Mouse (Mus musculus) heart, embryonic 12.5 days (tissue): ENCODE measurements around the gene Rad51c. TPM values are rescaled to one million over a fixed set of nuclear protein-coding genes. Genes with fewer than 3 reads are reported as not detected.

Source experiments
- ATAC-seq: fragments of 200-750 bp; cut with Nextera tagmentation; 2 replicates; pipeline ENCODE4 v1.8.0; 2017; ENCODE audit warnings: moderate TSS enrichment, moderate library complexity; ENCODE audit not compliant: insufficient number of reproducible peaks, low FRiP score
- H3K27ac ChIP-seq: fragments of 300-500 bp; sonication (generic); 2 replicates; pipeline ENCODE4 v1.5.1; 2016; ENCODE audit warnings: mild to moderate bottlenecking, moderate library complexity; ENCODE audit not compliant: poor library complexity, severe bottlenecking
- H3K27me3 ChIP-seq: fragments of 300-500 bp; sonication (generic); replicated peaks from 2 replicates; pipeline ENCODE4 v1.6.1; 2016; ENCODE audit warnings: mild to moderate bottlenecking, moderate library complexity
- H3K36me3 ChIP-seq: fragments of 300-500 bp; sonication (generic); 2 replicates; pipeline ENCODE4 v1.6.1; 2016; ENCODE audit warnings: mild to moderate bottlenecking, moderate library complexity
- H3K4me1 ChIP-seq: fragments of 300-500 bp; sonication (generic); replicated peaks from 2 replicates; pipeline ENCODE4 v1.6.1; 2016; ENCODE audit warnings: mild to moderate bottlenecking
- H3K4me2 ChIP-seq: fragments of 300-500 bp; sonication (generic); 2 replicates; pipeline ENCODE4 v1.6.1; 2016; ENCODE audit warnings: mild to moderate bottlenecking, moderate library complexity
- H3K4me3 ChIP-seq: fragments of 300-500 bp; sonication (generic); 2 replicates; pipeline ENCODE4 v1.5.1; 2016; ENCODE audit warnings: mild to moderate bottlenecking
- H3K9ac ChIP-seq: fragments of 300-500 bp; sonication (generic); 2 replicates; pipeline ENCODE4 v1.6.1; 2016; ENCODE audit warnings: mild to moderate bottlenecking, moderate library complexity
- H3K9me3 ChIP-seq: fragments of 300-500 bp; sonication (generic); replicated peaks from 2 replicates; pipeline ENCODE4 v1.6.1; 2016; ENCODE audit warnings: mild to moderate bottlenecking, moderate library complexity
- WGBS: fragments of 180-500 bp; shearing (Covaris S2); methylation state at CpG from one replicate; pipeline ENCODE4 v1.1.7; 2016; 5-methylcytosine and 5-hydroxymethylcytosine counted together
- polyA plus RNA-seq: library from polyadenylated mRNA; unstranded; fragments of >200 nt; fragmentation: Nextera tagmentation; extraction: Ambion mirVana; gene quantifications from 2 replicates; pipeline ENCODE4 v1.2.1, GENCODE M21; 2016

Gene Rad51c
- polyA plus RNA-seq, 1 experiment from 2014 or later: 10.8 TPM

DNA sequence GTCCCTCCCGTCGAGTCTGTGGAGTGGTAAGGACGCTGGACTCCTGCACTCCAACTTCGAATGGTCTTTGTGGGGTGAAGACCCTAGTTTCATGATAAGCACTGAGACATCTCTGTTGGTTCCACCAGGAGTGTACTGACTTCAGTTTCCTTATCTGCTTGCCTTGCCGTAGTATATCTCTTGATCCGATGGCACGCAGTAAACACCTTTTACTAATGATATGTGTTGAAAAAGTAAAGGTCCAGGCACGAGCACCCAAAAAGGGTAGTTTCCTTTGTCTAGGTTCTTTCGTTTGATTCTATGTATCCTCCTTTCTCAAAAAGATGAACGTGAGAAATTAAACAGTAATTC is 45.5 kb downstream of the Rad51c start:
- peak overlapping the region; percentile 83 for H3K4me3 ChIP-seq
- peak overlapping the region; percentile 93 for H3K4me2 ChIP-seq
- H3K27me3 ChIP-seq: no peaks in the 10 kb centered on the region; the same call in 1 of the 2 replicates
- H3K4me1 ChIP-seq: peaks cover 5% of the 10 kb centered on the region
- H3K36me3 ChIP-seq: no peaks in the 10 kb centered on the region
- H3K9ac ChIP-seq: peak overlapping the region; percentile 78
- 13% methylated on average over 10 of the region's 10 CpGs for WGBS
- ATAC-seq: no peak
- H3K9me3 ChIP-seq: 0 out of 2 replicates have a peak, but pooled peaks cover 3% of the 10 kb centered on the region
- H3K27ac ChIP-seq: no peak overlapping the region

DNA sequence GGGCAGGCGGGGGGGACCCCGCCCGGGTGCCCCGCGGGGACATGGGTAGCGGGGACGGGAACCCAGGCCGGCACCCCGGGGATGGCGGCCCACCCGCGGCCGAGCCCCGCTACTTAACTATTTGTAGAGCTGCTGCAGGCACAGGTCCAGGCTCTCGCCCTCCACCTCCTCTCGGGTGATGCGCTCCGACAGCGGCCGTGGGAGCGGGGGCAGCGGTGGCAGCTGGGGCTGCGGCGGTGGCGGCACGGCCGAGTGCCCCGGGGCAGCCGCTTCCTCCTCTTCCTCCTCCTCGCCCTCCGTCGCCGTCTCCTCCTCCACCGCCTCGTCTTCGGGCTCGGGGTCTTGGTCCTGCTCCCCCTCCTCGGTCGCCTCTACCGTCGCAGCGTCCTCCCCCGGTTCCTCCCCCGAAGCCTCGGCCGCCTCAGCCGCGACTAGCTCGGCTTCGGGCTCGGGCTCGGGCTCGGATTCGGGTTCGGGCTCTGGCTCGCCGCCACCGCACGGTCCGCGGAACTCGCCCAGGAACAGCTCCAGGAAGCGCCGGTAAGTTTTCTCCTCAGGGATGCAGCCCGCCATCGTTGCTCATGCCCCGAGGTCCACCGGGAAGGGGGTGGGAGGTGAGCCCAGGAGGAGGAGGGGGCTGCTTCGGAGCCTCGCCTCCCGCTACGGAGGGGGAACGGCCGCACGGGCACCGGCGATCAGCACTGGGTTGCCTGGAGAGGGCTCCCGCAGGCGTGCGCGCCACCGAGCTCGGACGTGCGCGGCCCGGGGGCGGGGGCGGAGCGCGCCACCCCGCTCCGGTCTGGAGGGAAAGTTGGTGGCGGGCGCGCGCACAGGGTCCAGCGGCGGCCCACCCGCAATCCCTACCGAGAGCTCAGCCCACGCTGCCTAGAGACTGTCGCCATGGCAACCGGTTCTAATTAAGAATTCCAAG is 46.2 kb downstream of the Rad51c start, which contains the start of gene Ppm1e:
Ppm1e (minus strand) TSS at position 693 of the 931 bp plus-strand sequence.
- under 1% methylated on average over 102 of the region's 104 CpGs for WGBS
- no peak within 1 kb of the TSS for H3K27ac ChIP-seq

DNA sequence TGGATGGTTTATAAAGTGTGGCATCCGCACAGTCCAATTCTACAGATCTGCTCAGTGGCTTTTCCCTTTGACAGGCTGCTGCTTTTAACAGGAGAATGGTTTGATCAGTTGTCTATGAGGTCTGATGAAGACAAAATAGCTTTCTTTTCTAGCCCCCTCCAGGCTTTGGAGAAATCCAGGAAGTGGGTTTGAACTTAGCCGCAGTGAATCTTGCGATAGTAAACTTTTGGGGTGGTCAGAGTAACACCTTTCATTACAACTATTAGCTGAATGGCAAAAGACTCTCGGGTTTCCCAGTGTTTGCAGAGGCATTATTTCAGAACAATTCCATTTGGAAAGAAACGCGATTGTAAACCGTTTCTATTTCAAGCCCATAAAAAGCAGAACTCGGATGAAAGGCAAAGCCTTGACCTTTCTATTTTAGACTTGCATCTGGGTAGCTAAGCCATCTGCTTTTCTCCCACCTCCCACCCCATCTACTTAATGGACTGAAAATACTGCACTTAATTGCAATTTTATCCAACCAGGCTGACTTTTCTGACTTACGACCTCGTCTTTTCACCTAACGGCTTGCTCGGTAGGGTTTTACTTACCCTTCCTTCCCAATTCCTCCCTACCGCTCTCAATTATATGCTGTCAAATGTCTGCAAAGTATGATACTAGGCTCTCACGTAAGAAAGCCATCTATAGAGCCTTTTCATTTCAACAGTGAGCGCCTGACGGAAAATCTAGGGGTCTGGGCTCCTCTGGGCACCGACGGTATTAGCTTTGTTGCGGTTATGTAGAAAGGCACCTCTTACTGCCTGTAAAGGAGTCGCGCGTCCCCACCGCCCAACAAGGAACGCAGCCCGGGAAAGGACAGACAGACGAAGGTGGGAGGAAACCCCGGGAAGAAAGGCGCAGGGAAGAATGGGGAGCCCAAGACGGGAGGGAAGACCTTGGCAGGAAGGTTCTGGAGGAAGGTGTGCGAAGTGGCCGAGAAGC is 47.1 kb downstream of the Rad51c start:
- Histone ChIP-seq H3K9ac (peak overlapping the region; percentile 78), H3K27me3 (no peaks in the 10 kb centered on the region; the same call in 1 of the 2 replicates), H3K4me3 (peak overlapping the region; percentile 83), H3K4me2 (peak overlapping the region; percentile 93), H3K27ac (no peak overlapping the region), H3K9me3 (no peaks in the 10 kb centered on the region), H3K36me3 (no peaks in the 10 kb centered on the region), H3K4me1 (peaks cover 5% of the 10 kb centered on the region)
- ATAC-seq: no peak
- 10% methylated on average over 31 of the region's 31 CpGs for WGBS

More for the DNA sequence above, 46.2 kb downstream of the Rad51c start, which contains the start of gene Ppm1e:
- Histone ChIP-seq H3K9me3 (0 out of 2 replicates have a peak, but pooled peaks cover 3% of the 10 kb centered on the region), H3K4me2 (peak within 1 kb of the TSS; percentile 93), H3K27me3 (no peaks in the 10 kb centered on the region; the same call in 1 of the 2 replicates), H3K36me3 (no peaks in the 10 kb centered on the region), H3K4me3 (peak within 1 kb of the TSS; percentile 83), H3K4me1 (peaks cover 5% of the 10 kb centered on the region), H3K9ac (peak within 1 kb of the TSS; percentile 78)
- ATAC-seq: peak; percentile 91

DNA sequence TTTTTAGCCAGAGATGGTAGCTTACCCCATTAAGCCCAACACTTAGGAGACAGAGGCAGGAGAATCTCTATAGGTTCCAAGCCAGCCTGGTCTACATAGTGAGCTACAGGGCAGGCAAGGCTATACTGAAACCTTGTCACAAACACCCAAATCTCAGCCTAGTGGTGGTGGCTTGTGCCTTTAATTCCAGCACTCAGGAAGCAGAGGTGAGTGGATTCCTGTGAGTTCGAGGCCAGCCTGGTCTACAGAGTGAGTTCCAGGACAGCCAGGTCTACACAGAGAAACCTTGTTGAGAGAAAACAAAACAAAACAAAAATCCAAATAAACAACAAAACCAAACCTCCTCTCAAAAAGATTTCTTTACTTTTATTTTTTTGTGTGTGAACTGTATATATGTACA is 49.9 kb downstream of the Rad51c start:
- no peak overlapping the region for H3K4me2 ChIP-seq

DNA sequence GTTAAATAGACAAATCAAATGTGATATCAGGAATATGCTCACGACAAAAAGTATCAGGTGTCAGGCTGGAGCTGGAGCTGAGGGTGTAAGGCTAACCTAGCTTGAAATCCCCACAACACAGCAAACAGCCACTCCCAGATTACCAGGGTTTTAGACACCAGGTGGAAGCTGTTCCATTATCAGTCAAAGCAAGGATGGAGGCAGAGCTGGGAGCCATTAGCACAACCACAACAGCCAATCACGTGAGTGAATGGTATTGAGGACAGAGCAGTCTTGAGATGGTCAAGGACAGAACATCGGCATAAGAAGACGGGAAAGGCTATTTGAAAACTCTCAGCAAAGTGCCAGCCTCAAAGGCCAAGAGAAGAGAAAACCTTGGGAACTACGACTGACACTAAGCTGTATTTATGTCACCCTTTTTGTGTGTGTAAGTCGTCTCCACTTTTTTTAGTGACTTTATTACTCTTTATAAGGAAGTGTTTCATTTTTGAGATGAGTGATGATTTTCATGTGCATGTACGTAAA is 51.0 kb downstream of the Rad51c start:
- Histone ChIP-seq H3K27ac (no peak overlapping the region), H3K4me1 (peaks cover 5% of the 10 kb centered on the region; the same call in 1 of the 2 replicates), H3K4me2 (no peak overlapping the region), H3K9me3 (no peaks in the 10 kb centered on the region), H3K27me3 (no peaks in the 10 kb centered on the region), H3K36me3 (no peaks in the 10 kb centered on the region), H3K9ac (no peak overlapping the region), H3K4me3 (no peak overlapping the region)
- 75% methylated on average over 7 of the region's 7 CpGs for WGBS
- ATAC-seq: no peak

More for the DNA sequence above, 49.9 kb downstream of the Rad51c start:
- 83% methylated on average over 1 of the region's 1 CpGs for WGBS
- no peak for ATAC-seq
- H3K36me3 ChIP-seq: no peaks in the 10 kb centered on the region
- H3K27ac ChIP-seq: no peak overlapping the region
- no peak overlapping the region for H3K4me3 ChIP-seq
- no peaks in the 10 kb centered on the region for H3K27me3 ChIP-seq
- H3K9ac ChIP-seq: no peak overlapping the region
- no peaks in the 10 kb centered on the region for H3K9me3 ChIP-seq
- peaks cover 5% of the 10 kb centered on the region for H3K4me1 ChIP-seq

Other genes starting within 250 kb of the Rad51c start
- gene Ppm1e, start 45.9 kb downstream of the Rad51c start, polyA plus RNA-seq: 3.8 and 5.4 TPM in 2 replicates
- gene Tex14, start 111 bp upstream of the Rad51c start, polyA plus RNA-seq: 0.27 and 0.45 TPM in 2 replicates
- gene Gm11492, start 161.7 kb upstream of the Rad51c start, polyA plus RNA-seq: not detected in 2 replicates
- gene Sept4, start 163.9 kb upstream of the Rad51c start, polyA plus RNA-seq: 10.5 and 11.6 TPM in 2 replicates
- 21.9 and 27.3 TPM in 2 replicates for gene Mtmr4, start 187.2 kb upstream of the Rad51c start, polyA plus RNA-seq
- 0.13 and 0.15 TPM in 2 replicates for gene Hsf5, start 212.2 kb upstream of the Rad51c start, polyA plus RNA-seq